Mouse (Mus musculus) midbrain, embryonic 11.5 days (tissue): ENCODE measurements around the gene Arhgap32. TPM values are rescaled to one million over a fixed set of nuclear protein-coding genes. Genes with fewer than 3 reads are reported as not detected.
"Not testable (repeated sequence)": the region's sequence is repeated elsewhere in the genome, so short reads cannot be mapped to it uniquely, and the experiment has no call there.

ENCODE experiments used
- ATAC-seq: fragments of 200-750 bp; cut with Nextera tagmentation; 2 replicates; pipeline ENCODE4 v1.8.0; 2017; ENCODE audit warnings: moderate TSS enrichment, moderate library complexity; ENCODE audit not compliant: low FRiP score
- DNase-seq: peaks from one replicate; pipeline ENCODE4 v3.0.0; 2015; ENCODE audit warnings: low spot score; ENCODE audit errors: missing footprints
- H3K27ac ChIP-seq: fragments of 300-500 bp; sonication (generic); 2 replicates; pipeline ENCODE4 v1.5.1; 2014; ENCODE audit warnings: low read depth, low read length
- H3K27me3 ChIP-seq: fragments of 300-500 bp; sonication (generic); 2 replicates; pipeline ENCODE4 v1.6.1; 2014; ENCODE audit warnings: mild to moderate bottlenecking, low read length, moderate library complexity, mixed read lengths; ENCODE audit not compliant: control insufficient read depth, insufficient read depth
- H3K36me3 ChIP-seq: fragments of 300-500 bp; sonication (generic); 2 replicates; pipeline ENCODE4 v1.6.1; 2014; ENCODE audit warnings: mild to moderate bottlenecking, low read length, moderate library complexity, mixed read lengths; ENCODE audit not compliant: control insufficient read depth, insufficient read depth
- H3K4me1 ChIP-seq: fragments of 300-500 bp; sonication (generic); 2 replicates; pipeline ENCODE4 v1.6.1; 2014; ENCODE audit warnings: low read length; ENCODE audit not compliant: control insufficient read depth, insufficient read depth
- H3K4me2 ChIP-seq: fragments of 300-500 bp; sonication (generic); 2 replicates; pipeline ENCODE4 v1.6.1; 2014; ENCODE audit warnings: mild to moderate bottlenecking, moderate library complexity
- H3K4me3 ChIP-seq: fragments of 300-500 bp; sonication (generic); 2 replicates; pipeline ENCODE4 v1.5.1; 2014; ENCODE audit warnings: low read depth, low read length
- H3K9ac ChIP-seq: fragments of 300-500 bp; sonication (generic); 2 replicates; pipeline ENCODE4 v1.6.1; 2014; ENCODE audit warnings: low read length
- H3K9me3 ChIP-seq: fragments of 300-500 bp; sonication (generic); 2 replicates; pipeline ENCODE4 v1.6.1; 2016; ENCODE audit warnings: low read length; ENCODE audit not compliant: control insufficient read depth
- WGBS: fragments of 180-500 bp; shearing (Covaris S2); extraction: QIAGEN DNeasy Blood & Tissue Kit; methylation state at CpG from one replicate; pipeline ENCODE4 v1.1.7; 2014; 5-methylcytosine and 5-hydroxymethylcytosine counted together
- polyA plus RNA-seq: library from polyadenylated mRNA; unstranded; fragments of >200 nt; fragmentation: Nextera tagmentation; extraction: Ambion mirVana; gene quantifications from 2 replicates; pipeline ENCODE4 v1.2.1, GENCODE M21; 2014

Gene Arhgap32
- polyA plus RNA-seq, 1 experiment from 2014 or later, result 7.2 TPM

DNA sequence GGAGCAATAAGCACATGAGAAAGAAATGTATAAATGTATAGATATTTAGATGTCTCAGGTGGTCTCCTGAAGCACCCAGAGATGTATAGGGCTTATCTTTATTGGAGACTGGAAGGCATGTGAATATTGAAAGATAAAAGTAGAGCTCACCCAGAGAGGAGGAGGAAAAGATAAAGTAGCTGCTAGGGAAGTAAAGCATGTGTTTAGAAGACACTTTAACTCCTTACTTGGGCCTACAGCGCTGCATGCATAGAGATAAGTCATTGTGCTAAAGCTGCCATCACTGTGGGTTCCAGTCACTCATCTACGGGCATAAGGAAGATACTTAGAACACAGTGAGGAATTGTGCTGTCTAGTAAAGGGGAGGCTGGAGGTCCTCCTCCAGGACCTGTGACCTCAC lies 46.9 kb downstream of the Arhgap32 start:
- Histone ChIP-seq H3K4me1 (no peaks in the 10 kb centered on the region), H3K9me3 (no peaks in the 10 kb centered on the region), H3K27me3 (no peaks in the 10 kb centered on the region), H3K36me3 (no peaks in the 10 kb centered on the region), H3K4me3 (no peak overlapping the region), H3K27ac (no peak overlapping the region), H3K9ac (no peak overlapping the region), H3K4me2 (no peak overlapping the region)
- 71% methylated on average over 2 of the region's 2 CpGs for WGBS
- ATAC-seq (no peak), DNase-seq (peak; percentile 8)

DNA sequence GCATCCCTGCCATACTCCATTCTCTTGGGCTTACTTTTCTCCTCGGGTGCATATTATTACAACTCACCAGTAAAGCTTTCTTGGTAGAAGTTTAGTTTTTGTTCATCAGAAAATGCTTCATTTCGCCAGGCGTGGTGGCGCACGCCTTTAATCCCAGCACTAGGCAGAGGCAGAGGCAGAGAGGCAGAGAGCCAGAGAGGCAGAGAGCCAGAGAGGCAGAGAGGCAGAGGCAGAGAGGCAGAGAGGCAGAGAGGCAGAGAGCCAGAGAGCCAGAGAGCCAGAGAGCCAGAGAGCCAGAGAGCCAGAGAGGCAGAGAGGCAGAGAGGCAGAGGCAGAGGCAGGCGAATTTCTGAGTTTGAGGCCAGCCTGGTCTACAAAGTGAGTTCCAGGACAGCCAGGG lies 47.9 kb downstream of the Arhgap32 start:
- H3K4me2 ChIP-seq, H3K9ac ChIP-seq, H3K36me3 ChIP-seq, H3K27me3 ChIP-seq, H3K4me1 ChIP-seq, H3K27ac ChIP-seq, H3K4me3 ChIP-seq, ATAC-seq, H3K9me3 ChIP-seq: not testable (repeated sequence)
- 80% methylated on average over 6 of the region's 6 CpGs for WGBS
- DNase-seq, result peak; percentile 53

DNA sequence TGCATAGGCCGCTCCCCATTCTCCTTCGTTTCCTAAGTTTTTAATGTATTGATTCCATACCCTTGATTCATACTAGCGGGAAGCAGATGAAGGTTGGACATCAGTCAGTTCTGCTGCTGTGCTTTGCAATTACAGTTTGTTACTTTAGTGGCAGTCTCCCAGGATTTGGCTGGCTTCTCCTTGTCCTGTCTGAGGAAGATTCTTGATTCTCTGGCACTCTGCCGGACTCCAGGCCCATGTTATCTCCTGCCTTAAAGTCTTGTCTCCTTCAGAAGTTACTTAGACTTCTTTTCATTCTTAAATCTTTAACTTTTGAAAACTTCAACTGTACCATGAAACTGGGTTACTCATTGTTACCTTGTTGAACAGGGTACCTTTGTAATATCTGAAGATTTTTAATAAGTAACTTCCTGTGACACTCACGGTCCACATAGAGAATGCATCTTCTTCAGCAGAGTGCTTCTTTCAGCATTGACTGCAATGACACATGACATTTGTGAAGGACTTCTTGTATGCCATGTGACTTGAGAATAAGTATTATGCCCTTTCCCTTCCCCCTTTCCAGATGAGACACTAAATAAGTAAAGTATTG lies 52.7 kb downstream of the Arhgap32 start:
- Histone ChIP-seq H3K4me3 (no peak overlapping the region), H3K4me2 (no peak overlapping the region), H3K4me1 (no peaks in the 10 kb centered on the region), H3K36me3 (no peaks in the 10 kb centered on the region), H3K27ac (no peak overlapping the region), H3K9ac (no peak overlapping the region), H3K27me3 (no peaks in the 10 kb centered on the region), H3K9me3 (no peaks in the 10 kb centered on the region)
- ATAC-seq (no peak), DNase-seq (peak; percentile 59)
- 94% methylated on average over 5 of the region's 5 CpGs for WGBS

DNA sequence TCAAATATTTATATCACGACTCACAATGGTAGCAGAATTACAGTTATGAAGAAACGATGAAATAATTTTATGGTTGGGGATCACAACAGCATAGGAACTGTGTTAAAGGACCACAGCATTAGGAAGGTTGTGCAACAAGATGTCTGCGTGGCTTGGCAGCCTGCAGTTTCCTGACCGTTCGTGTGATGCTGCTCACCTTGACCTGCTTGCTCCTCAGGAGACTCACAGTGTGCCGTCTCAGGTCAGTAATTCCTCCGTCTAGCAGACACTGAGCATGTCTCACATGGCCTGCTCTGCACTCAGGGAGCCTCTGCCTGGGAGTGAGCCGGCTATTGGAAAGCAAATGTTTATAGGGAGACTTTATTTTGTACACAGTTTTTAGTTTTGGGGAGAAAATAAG lies 54.8 kb downstream of the Arhgap32 start:
- no peaks in the 10 kb centered on the region for H3K27me3 ChIP-seq
- DNase-seq, result peak; percentile 44
- H3K9me3 ChIP-seq, result no peaks in the 10 kb centered on the region
- no peak for ATAC-seq
- H3K9ac ChIP-seq, result no peak overlapping the region
- H3K4me2 ChIP-seq, result no peak overlapping the region
- H3K36me3 ChIP-seq, result no peaks in the 10 kb centered on the region
- WGBS, result 89% methylated on average over 8 of the region's 8 CpGs
- no peaks in the 10 kb centered on the region for H3K4me1 ChIP-seq
- H3K4me3 ChIP-seq, result no peak overlapping the region
- H3K27ac ChIP-seq, result no peak overlapping the region

DNA sequence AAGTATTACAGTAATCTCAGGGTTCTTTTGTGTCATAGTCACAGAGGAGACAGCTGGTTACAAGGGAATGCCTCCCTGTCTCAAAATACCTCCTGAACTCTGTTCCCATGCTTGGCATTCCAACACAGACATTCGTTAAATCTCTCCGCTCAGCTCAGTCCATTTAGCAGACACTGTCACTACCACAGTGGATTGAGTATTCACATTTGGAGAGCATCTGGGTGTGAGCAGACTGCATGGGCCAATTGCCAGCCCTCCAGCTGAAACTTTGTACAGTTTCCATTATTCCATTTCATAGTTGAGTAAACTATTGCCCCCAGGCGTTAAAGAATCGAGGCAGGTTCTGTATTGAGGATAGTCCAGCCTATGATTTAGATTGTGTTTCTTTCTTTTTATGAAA lies 60.7 kb downstream of the Arhgap32 start:
- Histone ChIP-seq H3K27ac (no peak overlapping the region), H3K9me3 (no peaks in the 10 kb centered on the region), H3K4me3 (no peak overlapping the region), H3K9ac (no peak overlapping the region), H3K36me3 (no peaks in the 10 kb centered on the region), H3K4me2 (no peak overlapping the region), H3K4me1 (no peaks in the 10 kb centered on the region), H3K27me3 (no peaks in the 10 kb centered on the region)
- 91% methylated on average over 4 of the region's 4 CpGs for WGBS
- DNase-seq (peak; percentile 72), ATAC-seq (no peak)

DNA sequence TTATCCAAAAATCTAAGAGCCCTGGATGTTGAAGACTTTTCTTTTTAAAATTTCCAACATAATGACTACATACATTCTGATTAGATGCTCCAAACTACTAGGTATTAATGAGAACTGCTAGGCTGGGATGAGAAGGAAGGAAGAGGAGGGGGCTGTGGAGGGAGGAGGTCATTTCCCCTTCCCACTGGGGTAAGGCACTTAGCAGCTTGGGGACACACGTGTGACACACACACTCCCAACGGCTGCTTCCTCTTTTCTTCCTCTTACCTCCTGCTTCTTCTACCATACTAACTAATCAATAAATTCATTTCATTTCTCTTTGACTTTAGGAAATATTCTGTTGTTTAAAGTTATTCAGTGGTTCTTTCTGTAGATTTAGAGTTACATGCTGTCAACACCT lies 65.2 kb downstream of the Arhgap32 start:
- no peaks in the 10 kb centered on the region for H3K4me1 ChIP-seq
- DNase-seq (no peak), ATAC-seq (no peak)
- H3K4me3 ChIP-seq, result no peak overlapping the region
- H3K4me2 ChIP-seq, result no peak overlapping the region
- H3K9me3 ChIP-seq, result no peaks in the 10 kb centered on the region
- H3K27me3 ChIP-seq, result no peaks in the 10 kb centered on the region
- WGBS, result 88% methylated on average over 2 of the region's 2 CpGs
- H3K36me3 ChIP-seq, result peaks cover 5% of the 10 kb centered on the region
- no peak overlapping the region for H3K27ac ChIP-seq
- no peak overlapping the region for H3K9ac ChIP-seq

DNA sequence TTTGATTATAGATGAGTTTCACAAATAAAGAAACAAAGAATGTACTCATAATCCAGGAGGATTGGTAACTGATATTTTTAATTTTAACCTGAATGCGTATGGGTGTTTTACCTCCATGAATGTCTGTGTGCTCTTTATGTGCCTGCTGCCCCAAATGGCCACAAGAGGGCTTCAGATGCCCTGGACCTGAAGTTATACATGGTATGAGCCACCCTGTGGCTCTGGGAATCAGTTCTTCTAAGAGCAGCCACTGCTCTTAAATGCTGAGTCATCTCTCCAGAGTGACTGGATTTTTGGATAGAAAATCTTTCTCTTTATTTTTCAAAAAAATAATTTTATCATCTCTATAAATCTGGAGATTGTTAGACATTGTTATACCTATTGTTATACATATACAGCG lies 70.6 kb downstream of the Arhgap32 start:
- Histone ChIP-seq H3K9ac (no peak overlapping the region), H3K36me3 (peaks cover 5% of the 10 kb centered on the region), H3K9me3 (no peaks in the 10 kb centered on the region), H3K27ac (no peak overlapping the region), H3K4me1 (no peaks in the 10 kb centered on the region), H3K4me3 (no peak overlapping the region), H3K27me3 (no peaks in the 10 kb centered on the region), H3K4me2 (no peak overlapping the region)
- DNase-seq, result no peak
- ATAC-seq, result no peak
- WGBS, result 92% methylated on average over 2 of the region's 2 CpGs

DNA sequence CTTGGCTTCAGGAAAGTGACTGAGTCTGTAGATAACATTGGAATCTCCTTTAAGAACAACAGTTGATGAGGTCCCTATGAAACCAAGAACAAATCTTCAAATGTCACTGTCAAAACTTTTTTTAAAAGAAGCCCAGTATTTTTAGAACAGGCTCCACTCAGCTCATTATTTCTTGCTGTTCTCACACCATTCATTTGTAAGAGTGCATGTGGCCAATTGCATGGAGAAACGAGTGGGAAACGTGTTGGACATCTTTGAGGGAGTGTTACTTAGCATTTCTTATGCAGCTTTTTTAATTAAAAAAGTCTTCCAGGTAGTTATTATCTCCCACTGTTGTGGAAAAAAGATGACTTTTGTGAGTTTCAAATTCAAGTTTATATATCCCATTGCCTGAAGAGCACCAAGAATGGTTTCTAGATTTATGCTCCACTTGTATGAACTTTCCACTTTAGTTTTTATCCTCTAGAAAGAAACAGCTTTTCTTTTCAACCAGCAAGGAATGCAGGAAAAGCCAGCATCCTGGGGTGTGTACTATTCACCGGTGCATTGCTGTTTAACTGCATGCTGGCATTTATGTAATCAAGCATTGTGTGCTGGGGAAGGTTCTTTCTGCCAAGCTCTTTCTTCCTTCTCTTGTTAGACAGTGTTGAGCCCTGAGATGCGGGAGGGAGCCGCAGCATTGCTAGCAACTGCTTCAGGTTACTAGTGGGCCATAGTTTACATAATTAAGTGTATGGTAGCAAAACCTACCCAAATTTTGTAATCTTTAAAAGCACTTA lies 76.5 kb downstream of the Arhgap32 start:
- 38% methylated on average over 5 of the region's 5 CpGs for WGBS
- no peak for DNase-seq
- Histone ChIP-seq H3K4me1 (no peaks in the 10 kb centered on the region), H3K36me3 (peaks cover 3% of the 10 kb centered on the region; the same call in 1 of the 2 replicates), H3K27me3 (no peaks in the 10 kb centered on the region), H3K9ac (no peak overlapping the region), H3K4me3 (no peak overlapping the region), H3K9me3 (no peaks in the 10 kb centered on the region), H3K27ac (no peak overlapping the region), H3K4me2 (no peak overlapping the region)
- no peak for ATAC-seq

DNA sequence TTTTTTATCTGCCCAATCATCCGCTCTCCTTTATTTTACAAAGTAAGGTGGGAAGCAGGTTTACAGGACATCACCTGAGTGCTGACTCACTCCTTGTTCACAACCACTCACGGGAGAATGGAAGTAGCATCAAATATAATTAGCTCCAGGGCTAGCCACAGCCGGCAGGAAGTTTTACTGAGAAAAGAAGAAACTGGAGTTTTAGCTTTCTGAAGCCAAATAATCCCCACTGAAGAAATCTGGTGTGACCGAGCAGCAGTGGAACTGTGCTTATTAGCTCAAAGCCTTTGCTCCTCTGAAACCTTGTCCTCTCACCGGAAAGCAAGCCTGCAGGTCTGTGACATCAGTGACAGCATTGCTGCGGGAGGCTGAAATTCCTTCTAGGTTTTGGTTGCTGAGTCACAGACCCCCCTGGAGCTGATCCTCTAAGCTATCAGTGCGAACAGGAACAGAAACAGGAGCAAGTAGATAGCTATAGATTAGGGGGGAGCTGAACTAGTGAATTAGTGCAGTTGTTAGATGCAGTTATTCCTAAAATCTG lies 88.6 kb downstream of the Arhgap32 start:
- Histone ChIP-seq H3K27me3 (no peaks in the 10 kb centered on the region), H3K4me2 (no peak overlapping the region), H3K27ac (no peak overlapping the region), H3K9ac (no peak overlapping the region), H3K4me3 (no peak overlapping the region), H3K9me3 (no peaks in the 10 kb centered on the region), H3K36me3 (no peaks in the 10 kb centered on the region), H3K4me1 (no peaks in the 10 kb centered on the region)
- 54% methylated on average over 7 of the region's 7 CpGs for WGBS
- ATAC-seq (no peak), DNase-seq (no peak)
